Mouse (Mus musculus): ENCODE measurements around the gene Serpinc1. TPM values are rescaled to one million over a fixed set of nuclear protein-coding genes. Genes with fewer than 3 reads are reported as not detected.
A peak's percentile ranks its signal among the peaks of the same experiment; 100 is the strongest.

Gene Serpinc1
- polyA plus RNA-seq, 1 experiment from 2014 or later: 2.3 TPM

DNA sequence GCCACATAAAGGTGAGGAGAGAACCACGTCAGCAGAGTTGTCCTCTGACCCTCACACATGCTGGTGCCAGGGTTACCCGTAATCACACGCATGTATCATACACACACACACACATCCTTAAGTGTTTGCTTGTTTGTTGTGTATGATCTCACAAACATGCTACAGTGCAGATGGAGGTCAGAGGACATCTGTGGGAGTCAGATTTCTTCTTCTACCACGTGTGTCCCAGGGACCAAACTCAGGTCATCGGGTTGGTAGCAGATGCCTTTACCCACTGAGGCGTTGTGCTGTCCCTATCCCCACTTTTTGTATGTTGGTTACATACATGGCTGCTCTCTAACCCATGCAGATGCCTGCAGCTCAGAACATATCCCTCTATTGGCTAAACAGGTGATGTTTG is 7.1 kb downstream of the Serpinc1 start:
- no peak overlapping the region for H3K27ac ChIP-seq
- no peaks in the 10 kb centered on the region for H3K4me1 ChIP-seq
- H3K4me2 ChIP-seq: no peak overlapping the region
- no peak for ATAC-seq (ENCODE audit: insufficient number of reproducible peaks, insufficient read depth, low FRiP score, low TSS enrichment, low read depth)
- H3K9ac ChIP-seq: no peak overlapping the region
- H3K4me3 ChIP-seq: no peak overlapping the region
- 70% methylated on average over 6 of the region's 6 CpGs for WGBS
- H3K36me3 ChIP-seq: no peaks in the 10 kb centered on the region
- H3K9me3 ChIP-seq: no peaks in the 10 kb centered on the region
- no peaks in the 10 kb centered on the region for H3K27me3 ChIP-seq

DNA sequence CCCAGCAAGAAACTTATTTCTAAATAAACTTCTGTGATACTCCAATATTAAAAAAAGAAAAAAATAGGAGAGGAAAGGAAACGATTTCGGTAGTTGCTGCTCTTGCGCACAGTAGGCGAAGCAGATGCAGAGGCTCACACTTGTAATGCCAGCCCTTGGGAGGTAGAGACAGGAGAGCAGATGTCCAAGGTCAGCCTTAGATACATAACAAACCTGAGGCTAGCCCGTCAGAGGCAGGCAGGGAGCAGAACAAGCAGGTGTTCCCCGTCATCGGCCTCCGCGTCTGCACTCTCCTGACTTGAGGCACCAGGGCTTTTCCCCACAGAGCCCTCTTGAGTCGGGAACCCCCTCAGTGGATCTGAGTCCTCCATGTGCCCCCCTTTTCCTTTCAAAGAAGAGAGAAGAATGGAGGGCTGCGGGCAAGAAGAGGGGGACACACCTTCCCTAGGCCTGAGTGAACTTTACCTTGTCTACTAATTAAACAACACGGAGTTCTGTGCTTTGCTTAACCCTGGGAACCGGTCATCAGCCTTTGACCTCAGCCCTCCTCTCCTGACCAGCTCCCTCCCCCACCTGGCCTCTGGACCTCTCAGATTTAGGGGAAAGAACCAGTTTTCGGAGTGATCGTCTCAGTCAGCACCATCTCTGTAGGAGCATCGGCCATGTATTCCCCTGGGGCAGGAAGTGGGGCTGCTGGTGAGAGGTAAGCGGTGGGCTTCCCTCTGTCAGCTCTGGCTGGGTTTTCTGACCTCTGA is 8.7 kb downstream of the Serpinc1 start:
- H3K4me1 ChIP-seq: no peaks in the 10 kb centered on the region
- no peaks in the 10 kb centered on the region for H3K36me3 ChIP-seq
- no peak overlapping the region for H3K9ac ChIP-seq
- H3K4me2 ChIP-seq: no peak overlapping the region
- WGBS: 80% methylated on average over 17 of the region's 17 CpGs
- no peak overlapping the region for H3K4me3 ChIP-seq
- H3K9me3 ChIP-seq: no peaks in the 10 kb centered on the region
- ATAC-seq (ENCODE audit: insufficient number of reproducible peaks, insufficient read depth, low FRiP score, low TSS enrichment, low read depth): no peak
- H3K27me3 ChIP-seq: no peaks in the 10 kb centered on the region
- H3K27ac ChIP-seq: no peak overlapping the region

GRCm38 (mm10) chr1:160989395-160989794 is 11.0 kb downstream of the Serpinc1 start:
- WGBS: 85% methylated on average over 15 of the region's 15 CpGs
- H3K9ac ChIP-seq: no peak overlapping the region
- no peaks in the 10 kb centered on the region for H3K27me3 ChIP-seq
- H3K27ac ChIP-seq: no peak overlapping the region
- no peak overlapping the region for H3K4me2 ChIP-seq
- H3K9me3 ChIP-seq: no peaks in the 10 kb centered on the region
- no peaks in the 10 kb centered on the region for H3K36me3 ChIP-seq
- H3K4me1 ChIP-seq: no peaks in the 10 kb centered on the region
- H3K4me3 ChIP-seq: no peak overlapping the region
- ATAC-seq (ENCODE audit: insufficient number of reproducible peaks, insufficient read depth, low FRiP score, low TSS enrichment, low read depth): no peak

GRCm38 (mm10) chr1:160993851-160994250 is 15.5 kb downstream of the Serpinc1 start:
- Histone ChIP-seq H3K4me1 (no peaks in the 10 kb centered on the region), H3K36me3 (no peaks in the 10 kb centered on the region), H3K27ac (no peak overlapping the region), H3K4me3 (no peak overlapping the region), H3K27me3 (no peaks in the 10 kb centered on the region), H3K9ac (no peak overlapping the region), H3K9me3 (no peaks in the 10 kb centered on the region), H3K4me2 (no peak overlapping the region)
- ATAC-seq (ENCODE audit: insufficient number of reproducible peaks, insufficient read depth, low FRiP score, low TSS enrichment, low read depth): no peak
- WGBS: 86% methylated on average over 6 of the region's 6 CpGs

- Histone ChIP-seq H3K36me3 (peaks cover 25% of the 10 kb centered on the region), H3K27ac (no peak overlapping the region), H3K4me1 (peaks cover 16% of the 10 kb centered on the region), H3K4me3 (no peak overlapping the region), H3K4me2 (no peak overlapping the region), H3K27me3 (no peaks in the 10 kb centered on the region), H3K9ac (no peak overlapping the region), H3K9me3 (no peaks in the 10 kb centered on the region)
- 70% methylated on average over 4 of the region's 4 CpGs for WGBS
- ATAC-seq (ENCODE audit: insufficient number of reproducible peaks, insufficient read depth, low FRiP score, low TSS enrichment, low read depth): no peak
These were observed 26.6 kb downstream of the Serpinc1 start for GRCm38 (mm10) chr1:161004942-161005341.

GRCm38 (mm10) chr1:161005526-161005925 is 27.1 kb downstream of the Serpinc1 start:
- H3K4me1 ChIP-seq: peaks cover 16% of the 10 kb centered on the region
- no peak overlapping the region for H3K4me3 ChIP-seq
- no peak overlapping the region for H3K4me2 ChIP-seq
- 59% methylated on average over 3 of the region's 3 CpGs for WGBS
- no peaks in the 10 kb centered on the region for H3K27me3 ChIP-seq
- no peak overlapping the region for H3K9ac ChIP-seq
- no peak for ATAC-seq (ENCODE audit: insufficient number of reproducible peaks, insufficient read depth, low FRiP score, low TSS enrichment, low read depth)
- no peak overlapping the region for H3K27ac ChIP-seq
- no peaks in the 10 kb centered on the region for H3K9me3 ChIP-seq
- H3K36me3 ChIP-seq: peaks cover 25% of the 10 kb centered on the region

DNA sequence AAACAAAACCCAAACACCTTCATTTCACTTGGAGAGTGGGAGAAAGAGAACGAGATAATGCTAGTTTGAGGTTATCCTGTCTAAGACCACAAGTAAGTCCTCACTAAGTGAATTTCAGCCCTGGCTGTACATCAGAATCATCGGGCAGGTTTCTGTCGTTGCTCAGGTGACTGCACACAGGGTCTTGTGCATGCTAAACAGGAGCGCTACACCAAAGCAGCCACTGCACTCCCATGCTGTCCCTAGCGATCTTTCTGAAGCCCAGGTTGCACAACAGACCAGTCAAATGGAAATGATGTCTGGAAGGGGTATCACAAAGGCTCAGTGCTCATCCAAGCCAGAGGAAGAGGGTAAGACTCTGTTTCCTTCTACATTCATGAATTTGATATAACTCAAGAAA is 28.1 kb downstream of the Serpinc1 start:
- peaks cover 27% of the 10 kb centered on the region for H3K36me3 ChIP-seq
- no peak overlapping the region for H3K4me2 ChIP-seq
- H3K9ac ChIP-seq: no peak overlapping the region
- no peaks in the 10 kb centered on the region for H3K27me3 ChIP-seq
- H3K4me3 ChIP-seq: no peak overlapping the region
- ATAC-seq (ENCODE audit: insufficient number of reproducible peaks, insufficient read depth, low FRiP score, low TSS enrichment, low read depth): no peak
- no peak overlapping the region for H3K27ac ChIP-seq
- H3K4me1 ChIP-seq: peaks cover 16% of the 10 kb centered on the region
- WGBS: 85% methylated on average over 5 of the region's 5 CpGs
- H3K9me3 ChIP-seq: no peaks in the 10 kb centered on the region

- WGBS: 92% methylated on average over 2 of the region's 2 CpGs
These were observed 29.7 kb downstream of the Serpinc1 start for GRCm38 (mm10) chr1:161008038-161008437.

GRCm38 (mm10) chr1:161010436-161010835 is 32.1 kb downstream of the Serpinc1 start:
- 58% methylated on average over 4 of the region's 4 CpGs for WGBS
- peaks cover 32% of the 10 kb centered on the region for H3K36me3 ChIP-seq
- no peak overlapping the region for H3K27ac ChIP-seq
- H3K4me2 ChIP-seq: no peak overlapping the region
- H3K9me3 ChIP-seq: no peaks in the 10 kb centered on the region
- peaks cover 8% of the 10 kb centered on the region; the same call in 1 of the 2 replicates for H3K4me1 ChIP-seq
- H3K9ac ChIP-seq: no peak overlapping the region
- no peaks in the 10 kb centered on the region for H3K27me3 ChIP-seq
- ATAC-seq (ENCODE audit: insufficient number of reproducible peaks, insufficient read depth, low FRiP score, low TSS enrichment, low read depth): no peak
- no peak overlapping the region for H3K4me3 ChIP-seq

More at GRCm38 (mm10) chr1:161008038-161008437, 29.7 kb downstream of the Serpinc1 start:
- peaks cover 16% of the 10 kb centered on the region for H3K4me1 ChIP-seq
- H3K9ac ChIP-seq: no peak overlapping the region
- no peak overlapping the region for H3K27ac ChIP-seq
- H3K36me3 ChIP-seq: peaks cover 37% of the 10 kb centered on the region
- H3K4me3 ChIP-seq: no peak overlapping the region
- no peaks in the 10 kb centered on the region for H3K27me3 ChIP-seq
- no peak for ATAC-seq (ENCODE audit: insufficient number of reproducible peaks, insufficient read depth, low FRiP score, low TSS enrichment, low read depth)
- H3K4me2 ChIP-seq: no peak overlapping the region
- H3K9me3 ChIP-seq: no peaks in the 10 kb centered on the region

DNA sequence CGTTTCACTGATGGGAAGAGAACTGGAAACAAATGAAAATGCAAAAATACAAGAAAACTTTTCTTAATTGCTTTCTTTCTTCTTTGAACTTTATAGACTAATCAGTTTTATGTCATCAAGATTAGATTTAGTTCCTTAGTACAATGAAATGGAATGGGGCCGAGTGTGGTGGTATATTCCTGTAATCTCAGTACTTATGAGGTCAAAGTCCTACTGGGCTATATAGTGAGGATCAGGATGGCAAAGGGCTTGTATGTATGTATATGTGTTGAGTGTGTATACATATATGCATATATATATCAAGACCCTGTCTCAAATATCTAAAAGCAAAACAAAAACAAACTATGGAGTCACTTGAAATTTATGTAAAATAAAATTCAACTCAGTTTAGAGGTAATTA is 38.0 kb downstream of the Serpinc1 start:
- Histone ChIP-seq H3K4me3 (no peak overlapping the region), H3K9me3 (no peaks in the 10 kb centered on the region), H3K27me3 (no peaks in the 10 kb centered on the region), H3K36me3 (peaks cover 52% of the 10 kb centered on the region), H3K4me1 (no peaks in the 10 kb centered on the region), H3K27ac (no peak overlapping the region), H3K4me2 (no peak overlapping the region), H3K9ac (no peak overlapping the region)
- WGBS: 87% methylated on average over 2 of the region's 2 CpGs
- ATAC-seq (ENCODE audit: insufficient number of reproducible peaks, insufficient read depth, low FRiP score, low TSS enrichment, low read depth): no peak

DNA sequence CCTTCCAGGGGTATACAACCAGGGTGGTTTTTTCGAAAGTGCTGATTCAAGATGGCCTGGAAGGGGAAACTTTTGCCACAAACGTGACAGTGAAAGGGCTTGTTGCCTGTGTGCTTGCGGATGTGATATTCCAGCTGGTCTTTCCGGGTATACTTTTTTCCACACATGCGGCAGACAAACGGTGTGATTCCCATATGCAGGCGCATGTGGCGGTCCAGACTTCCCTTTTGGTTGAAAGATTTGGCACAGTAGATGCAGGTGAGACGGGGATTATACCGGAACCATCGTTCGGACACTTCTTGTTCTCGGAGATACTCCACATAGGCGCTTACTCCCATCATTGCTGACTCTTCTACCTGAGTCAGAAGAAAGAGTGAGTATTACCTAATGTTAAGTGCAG is 41.7 kb downstream of the Serpinc1 start:
- no peak for ATAC-seq (ENCODE audit: insufficient number of reproducible peaks, insufficient read depth, low FRiP score, low TSS enrichment, low read depth)
- H3K4me1 ChIP-seq: no peaks in the 10 kb centered on the region
- H3K4me3 ChIP-seq: no peak overlapping the region
- WGBS: 95% methylated on average over 14 of the region's 14 CpGs
- H3K27ac ChIP-seq: no peak overlapping the region
- no peak overlapping the region for H3K9ac ChIP-seq
- no peaks in the 10 kb centered on the region for H3K27me3 ChIP-seq
- H3K36me3 ChIP-seq: peaks cover 40% of the 10 kb centered on the region
- H3K4me2 ChIP-seq: no peak overlapping the region
- no peaks in the 10 kb centered on the region for H3K9me3 ChIP-seq

DNA sequence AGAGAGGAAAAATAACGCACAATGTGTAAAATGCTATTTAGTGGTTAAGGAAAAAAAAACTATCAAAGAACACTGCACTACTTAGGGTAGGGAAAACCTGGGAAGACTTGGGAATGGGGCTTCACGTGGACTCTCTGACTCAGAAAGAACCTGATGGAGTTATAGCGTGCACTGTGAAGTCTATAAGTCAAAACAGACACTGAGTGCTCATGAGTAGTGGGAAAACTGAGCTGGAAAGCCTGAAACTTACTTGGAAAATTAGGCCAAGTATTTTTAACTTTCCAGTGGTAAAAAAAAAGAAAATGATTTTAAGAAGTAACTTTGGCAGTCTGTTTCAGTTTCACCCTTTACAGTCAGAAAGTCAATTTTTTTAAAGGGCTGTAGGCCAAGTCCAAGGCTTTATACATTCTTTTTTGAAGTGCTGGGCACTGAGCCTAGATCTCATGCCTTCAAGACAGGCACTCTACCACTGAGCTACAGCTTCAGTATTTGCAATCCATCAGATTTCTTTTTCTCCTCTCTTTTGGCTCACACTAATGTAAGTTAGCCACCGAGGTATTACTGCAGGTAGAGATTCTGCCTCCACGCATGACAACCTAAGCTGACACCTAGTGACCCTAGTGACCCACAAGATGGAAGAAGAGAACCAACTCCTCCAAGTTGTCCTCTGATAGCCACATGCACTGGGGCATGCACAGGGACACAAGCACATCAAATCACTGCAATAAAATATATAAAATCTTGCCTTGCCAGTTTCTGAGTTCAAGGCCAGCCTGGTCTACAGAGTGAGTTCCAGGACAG is 47.2 kb downstream of the Serpinc1 start:
- no peaks in the 10 kb centered on the region for H3K9me3 ChIP-seq
- 0 out of 2 replicates have a peak, but pooled peaks have one; percentile 37 for ATAC-seq (ENCODE audit: insufficient number of reproducible peaks, insufficient read depth, low FRiP score, low TSS enrichment, low read depth)
- no peaks in the 10 kb centered on the region for H3K27me3 ChIP-seq
- 51% methylated on average over 5 of the region's 5 CpGs for WGBS
- H3K4me2 ChIP-seq: no peak overlapping the region
- no peak overlapping the region for H3K4me3 ChIP-seq
- H3K36me3 ChIP-seq: peaks cover 26% of the 10 kb centered on the region; the same call in 1 of the 2 replicates
- H3K4me1 ChIP-seq: peaks cover 10% of the 10 kb centered on the region
- peak overlapping the region; percentile 83 for H3K27ac ChIP-seq
- no peak overlapping the region for H3K9ac ChIP-seq
